Mouse (Mus musculus) spleen, adult 2 months (tissue): ENCODE measurements around the gene Zkscan2.

Source experiments
- CTCF ChIP-seq: fragments of 200-500 bp; IDR thresholded peaks from 2 replicates; pipeline ENCODE4 v1.5.1; 2011; ENCODE audit warnings: mild to moderate bottlenecking, inconsistent platforms; ENCODE audit not compliant: insufficient read depth, insufficient read length, insufficient replicate concordance; ENCODE audit errors: extremely low read depth
- POLR2A ChIP-seq: fragments of 200-500 bp; IDR thresholded peaks from 2 replicates; pipeline ENCODE4 v1.6.1; 2011; ENCODE audit warnings: low read depth, low read length, inconsistent platforms

DNA sequence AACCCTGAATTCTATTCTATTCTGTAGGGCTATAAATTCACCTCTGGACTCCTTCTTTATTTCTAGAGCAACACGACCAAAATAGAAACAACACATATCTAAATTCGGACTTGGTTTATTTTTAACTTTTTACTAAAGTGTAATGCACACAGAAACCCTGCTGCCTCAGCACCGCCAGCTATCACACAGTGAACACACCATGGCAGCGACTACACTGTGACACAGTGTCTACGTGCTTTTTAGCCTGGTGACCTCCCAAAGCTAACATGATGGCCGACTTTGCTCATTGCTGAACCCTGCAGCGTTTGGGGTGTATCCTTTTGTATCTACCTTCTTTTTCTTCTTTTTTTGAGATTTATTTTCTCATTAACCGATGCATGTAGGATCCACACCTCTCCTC is 47.2 kb downstream of the Zkscan2 start:
- TF ChIP-seq CTCF: no peak
- no peak for TF ChIP-seq POLR2A
